Mouse (Mus musculus) mature B cell (primary cell): ENCODE results near the gene Dbndd2.

Experiments
- in situ Hi-C: fragments of 300-500 bp; cut with MboI; formaldehyde crosslinking; loops from 2 replicates; pipeline ENCODE4 v1.14.3; 2019

Dbndd2 gene

DNA sequence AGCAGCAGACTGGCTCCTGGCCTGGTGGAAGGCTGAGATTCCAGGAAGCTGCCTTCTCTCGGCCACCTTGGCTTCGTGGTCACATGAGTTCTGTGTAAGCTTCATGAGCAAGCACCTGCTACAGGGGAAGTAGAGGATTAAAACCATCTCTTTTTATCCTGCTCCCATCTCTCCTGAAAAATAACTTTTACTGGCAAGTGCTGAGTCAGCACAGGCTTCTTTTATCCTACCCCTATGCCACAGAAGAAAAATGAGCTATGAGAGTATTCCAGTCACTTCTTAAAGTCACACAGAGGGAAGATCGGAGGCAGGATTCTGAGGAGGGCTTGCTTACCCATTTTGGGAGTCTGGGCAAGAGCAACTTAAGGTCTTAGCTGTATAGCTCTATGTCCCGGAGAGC, 51.1 kb downstream of the Dbndd2 start:
- in situ Hi-C loops = no loop called here

DNA sequence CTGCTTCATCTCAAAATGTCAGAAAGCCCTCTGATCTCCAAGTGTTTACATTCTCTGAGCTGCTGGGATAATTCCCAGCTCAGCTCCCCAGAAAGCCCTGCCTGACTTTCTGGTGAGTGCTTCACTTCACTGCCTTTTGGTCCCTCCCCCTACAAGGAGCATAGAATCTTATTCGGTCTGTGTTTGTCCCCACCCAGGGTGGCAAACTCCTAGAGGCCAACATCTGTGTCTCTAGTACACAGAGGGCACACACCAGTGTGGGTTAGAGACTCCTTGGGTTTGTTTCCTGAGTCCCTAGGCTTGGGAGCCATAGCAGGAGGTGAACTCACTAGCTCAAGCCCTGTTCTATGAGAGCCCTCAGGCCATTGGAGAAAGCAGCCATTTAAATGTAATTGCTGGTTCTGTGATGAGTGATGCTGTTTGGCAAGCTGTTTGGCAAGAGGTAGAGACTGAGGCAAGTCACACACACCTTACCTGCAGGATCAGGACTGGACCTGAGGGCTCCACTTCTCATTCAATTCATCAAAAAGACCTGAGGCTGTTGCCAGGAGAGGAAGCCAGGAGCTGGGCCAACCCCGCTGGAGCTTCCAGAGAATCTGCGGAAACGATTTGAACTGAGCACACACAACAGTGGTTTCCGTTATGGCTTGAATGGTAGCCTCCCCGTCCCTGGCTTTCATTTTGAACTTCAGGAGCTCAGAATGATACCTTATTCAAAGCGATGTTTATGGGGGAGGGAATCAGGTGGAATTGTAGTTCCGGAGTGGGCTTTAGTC, 54.9 kb downstream of the Dbndd2 start:
- in situ Hi-C loops = no loop called here

DNA sequence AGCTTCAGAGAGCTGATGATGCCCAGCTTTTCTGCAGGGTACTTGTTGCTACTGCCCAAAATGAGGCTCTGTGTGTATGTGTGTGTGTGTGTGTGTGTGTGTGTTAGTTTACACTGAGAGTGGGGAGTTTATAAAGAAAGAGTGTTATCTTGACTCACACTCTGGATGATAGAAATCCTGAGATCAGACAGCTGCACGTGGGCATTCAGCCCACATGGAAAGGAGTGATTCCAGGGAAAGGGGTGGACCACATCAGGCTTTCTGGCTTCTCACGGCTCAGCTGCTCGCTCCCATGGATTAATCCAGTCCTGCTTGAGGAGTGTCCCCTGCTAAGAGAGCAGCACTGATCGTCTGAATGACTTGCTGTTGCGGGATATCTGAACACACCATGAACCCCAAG, 56.2 kb downstream of the Dbndd2 start:
- in situ Hi-C loops = no loop called here

DNA sequence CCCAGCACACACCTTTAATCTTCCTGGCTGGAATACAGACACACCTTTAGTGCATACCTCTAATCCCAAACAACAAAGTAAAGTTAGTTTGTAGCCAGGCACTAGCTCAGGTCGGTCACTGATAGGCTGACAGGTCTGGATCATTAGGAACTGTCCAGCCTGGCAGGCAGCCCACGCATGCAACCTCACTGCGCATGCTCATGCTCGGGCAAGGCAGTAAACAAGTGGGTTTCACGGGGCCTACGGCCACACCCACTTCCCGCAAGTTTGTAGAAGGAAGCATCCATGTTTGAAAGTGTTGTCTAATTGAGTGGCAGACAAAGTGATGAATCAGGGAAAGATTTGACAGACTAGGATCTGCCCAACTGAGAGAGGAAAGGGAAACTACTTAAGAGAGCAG, 56.7 kb downstream of the Dbndd2 start:
- in situ Hi-C loops = no loop called here
